Mouse (Mus musculus): ENCODE measurements around the gene Prkce. TPM values are rescaled to one million over a fixed set of nuclear protein-coding genes. Genes with fewer than 3 reads are reported as not detected.
"Not testable (repeated sequence)": the region's sequence is repeated elsewhere in the genome, so short reads cannot be mapped to it uniquely, and the experiment has no call there.

Prkce gene
- polyA plus RNA-seq, 1 experiment from 2014 or later, result 5.0 TPM

DNA sequence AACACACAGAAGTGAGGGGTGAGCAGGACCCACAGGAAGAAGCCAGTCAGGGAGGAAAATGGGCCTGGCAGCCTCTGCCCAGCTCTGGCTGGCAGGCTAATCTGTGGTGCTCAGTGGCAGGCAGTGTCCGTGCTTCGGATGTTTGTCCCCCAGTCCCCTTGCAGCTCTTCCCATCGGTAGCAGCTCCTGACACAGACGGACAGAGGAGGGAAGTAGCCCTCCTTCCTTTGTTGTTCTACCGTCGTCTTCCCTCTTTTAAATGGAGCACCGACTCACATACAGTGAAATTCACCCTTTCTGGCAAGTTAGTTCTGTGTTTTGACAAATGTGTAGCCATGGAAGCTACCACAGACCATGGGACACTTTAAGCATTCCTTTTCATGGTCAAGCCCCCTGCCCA is 299.3 kb downstream of the Prkce start:
- Histone ChIP-seq H3K27me3 (replicated peaks; ENCODE audit: control insufficient read depth, insufficient read depth, low read length) (no peaks in the 10 kb centered on the region), H3K4me3 (ENCODE audit: low read length) (no peak overlapping the region), H3K4me1 (ENCODE audit: control insufficient read depth, insufficient read depth, low read length) (peaks cover 20% of the 10 kb centered on the region), H3K36me3 (ENCODE audit: control insufficient read depth, insufficient read depth, low read length) (no peaks in the 10 kb centered on the region), H3K9ac (ENCODE audit: low read depth, low read length) (no peak overlapping the region), H3K4me2 (ENCODE audit: low read depth, low read length) (no peak overlapping the region; the same call in 1 of the 2 replicates), H3K27ac (ENCODE audit: low read length) (0 out of 2 replicates have a peak overlapping the region, but pooled peaks have one; percentile 23), H3K9me3 (ENCODE audit: control insufficient read depth, low read length) (no peaks in the 10 kb centered on the region)
- 48% methylated on average over 7 of the region's 7 CpGs for WGBS
- no peak for ATAC-seq

GRCm38 (mm10) chr17:86467291-86467898 is 299.8 kb downstream of the Prkce start:
- H3K36me3 ChIP-seq (ENCODE audit: control insufficient read depth, insufficient read depth, low read length), result no peaks in the 10 kb centered on the region
- no peak overlapping the region for H3K4me2 ChIP-seq (ENCODE audit: low read depth, low read length)
- H3K4me3 ChIP-seq (ENCODE audit: low read length), result no peak overlapping the region
- H3K9ac ChIP-seq (ENCODE audit: low read depth, low read length), result no peak overlapping the region
- 47% methylated on average over 10 of the region's 10 CpGs for WGBS
- ATAC-seq, result no peak
- H3K27ac ChIP-seq (ENCODE audit: low read length), result no peak overlapping the region
- no peaks in the 10 kb centered on the region for H3K27me3 ChIP-seq (replicated peaks; ENCODE audit: control insufficient read depth, insufficient read depth, low read length)
- H3K9me3 ChIP-seq (ENCODE audit: control insufficient read depth, low read length), result no peaks in the 10 kb centered on the region
- peaks cover 20% of the 10 kb centered on the region for H3K4me1 ChIP-seq (ENCODE audit: control insufficient read depth, insufficient read depth, low read length)

DNA sequence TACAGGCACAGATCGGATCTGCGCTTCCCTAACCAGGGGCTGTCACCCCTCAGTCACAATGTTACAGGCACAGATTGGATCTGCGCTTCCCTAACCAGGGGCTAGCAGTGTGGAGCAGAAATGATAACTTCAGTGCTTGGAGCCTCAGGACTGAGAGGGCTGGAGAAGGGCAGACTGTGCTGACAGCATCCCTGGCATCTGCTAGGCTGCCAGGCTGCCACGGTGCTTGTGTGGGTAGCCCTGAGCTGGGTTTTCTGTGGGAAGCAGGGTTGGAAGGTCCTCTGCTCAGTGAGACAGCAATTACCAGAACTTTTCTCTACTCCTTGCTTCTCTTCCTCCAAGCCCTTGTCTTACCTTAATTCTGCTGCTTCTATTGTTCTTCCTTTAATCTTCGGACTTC is 300.4 kb downstream of the Prkce start:
- Histone ChIP-seq H3K36me3 (ENCODE audit: control insufficient read depth, insufficient read depth, low read length) (no peaks in the 10 kb centered on the region), H3K4me2 (ENCODE audit: low read depth, low read length) (no peak overlapping the region), H3K27me3 (replicated peaks; ENCODE audit: control insufficient read depth, insufficient read depth, low read length) (no peaks in the 10 kb centered on the region), H3K27ac (ENCODE audit: low read length) (no peak overlapping the region), H3K4me1 (ENCODE audit: control insufficient read depth, insufficient read depth, low read length) (peaks cover 20% of the 10 kb centered on the region), H3K4me3 (ENCODE audit: low read length) (no peak overlapping the region), H3K9ac (ENCODE audit: low read depth, low read length) (no peak overlapping the region), H3K9me3 (ENCODE audit: control insufficient read depth, low read length) (no peaks in the 10 kb centered on the region)
- WGBS, result 84% methylated on average over 5 of the region's 5 CpGs
- ATAC-seq, result no peak

DNA sequence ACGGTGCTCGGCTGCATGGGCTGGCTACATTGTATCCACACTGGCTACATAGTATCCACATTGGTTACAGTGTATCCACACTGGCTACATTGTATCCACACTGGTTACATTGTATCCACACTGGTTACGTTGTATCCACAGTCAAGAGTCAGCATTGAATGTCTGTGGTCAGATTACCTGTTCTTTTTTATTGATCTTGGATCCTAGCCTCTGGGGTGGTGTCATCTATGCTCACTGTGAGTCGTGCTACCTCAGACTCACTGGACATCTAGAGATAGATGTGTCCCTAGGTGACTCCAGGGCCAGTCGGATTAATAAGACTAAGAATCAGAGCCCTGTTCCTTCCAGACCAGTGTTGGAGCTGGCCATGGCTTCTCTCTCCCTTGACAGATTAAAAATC is 302.6 kb downstream of the Prkce start:
- Histone ChIP-seq H3K4me3 (ENCODE audit: low read length) (no peak overlapping the region), H3K9me3 (ENCODE audit: control insufficient read depth, low read length) (no peaks in the 10 kb centered on the region), H3K4me1 (ENCODE audit: control insufficient read depth, insufficient read depth, low read length) (peaks cover 11% of the 10 kb centered on the region), H3K9ac (ENCODE audit: low read depth, low read length) (no peak overlapping the region), H3K36me3 (ENCODE audit: control insufficient read depth, insufficient read depth, low read length) (no peaks in the 10 kb centered on the region), H3K27ac (ENCODE audit: low read length) (no peak overlapping the region), H3K4me2 (ENCODE audit: low read depth, low read length) (no peak overlapping the region), H3K27me3 (replicated peaks; ENCODE audit: control insufficient read depth, insufficient read depth, low read length) (no peaks in the 10 kb centered on the region)
- no peak for ATAC-seq
- 84% methylated on average over 5 of the region's 5 CpGs for WGBS

DNA sequence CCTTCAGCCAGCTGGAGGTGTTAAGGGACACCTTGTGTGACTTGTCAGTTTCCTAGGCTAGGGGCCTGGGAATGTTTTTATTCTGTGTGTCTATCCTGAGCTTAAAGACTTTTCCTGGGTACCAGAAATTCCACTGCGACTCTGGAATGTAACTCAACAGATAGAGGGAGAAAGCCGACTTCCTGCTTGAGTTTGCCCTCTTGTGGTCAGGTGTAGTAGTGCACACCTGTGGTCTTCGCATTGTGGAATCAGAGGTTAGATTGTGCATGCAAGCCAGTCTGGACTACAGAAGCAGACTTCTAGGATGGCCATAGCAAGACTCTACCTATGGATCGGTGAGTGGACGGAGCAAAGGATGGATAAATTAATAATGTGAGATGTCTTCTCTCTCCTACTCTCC is 304.1 kb downstream of the Prkce start:
- Histone ChIP-seq H3K9ac (ENCODE audit: low read depth, low read length) (no peak overlapping the region), H3K9me3 (ENCODE audit: control insufficient read depth, low read length) (no peaks in the 10 kb centered on the region), H3K4me3 (ENCODE audit: low read length) (no peak overlapping the region), H3K4me2 (ENCODE audit: low read depth, low read length) (no peak overlapping the region), H3K27me3 (replicated peaks; ENCODE audit: control insufficient read depth, insufficient read depth, low read length) (no peaks in the 10 kb centered on the region), H3K27ac (ENCODE audit: low read length) (no peak overlapping the region), H3K4me1 (ENCODE audit: control insufficient read depth, insufficient read depth, low read length) (peaks cover 7% of the 10 kb centered on the region), H3K36me3 (ENCODE audit: control insufficient read depth, insufficient read depth, low read length) (no peaks in the 10 kb centered on the region)
- 35% methylated on average over 5 of the region's 5 CpGs for WGBS
- peak; percentile 31; the same call in 1 of the 2 replicates for ATAC-seq

DNA sequence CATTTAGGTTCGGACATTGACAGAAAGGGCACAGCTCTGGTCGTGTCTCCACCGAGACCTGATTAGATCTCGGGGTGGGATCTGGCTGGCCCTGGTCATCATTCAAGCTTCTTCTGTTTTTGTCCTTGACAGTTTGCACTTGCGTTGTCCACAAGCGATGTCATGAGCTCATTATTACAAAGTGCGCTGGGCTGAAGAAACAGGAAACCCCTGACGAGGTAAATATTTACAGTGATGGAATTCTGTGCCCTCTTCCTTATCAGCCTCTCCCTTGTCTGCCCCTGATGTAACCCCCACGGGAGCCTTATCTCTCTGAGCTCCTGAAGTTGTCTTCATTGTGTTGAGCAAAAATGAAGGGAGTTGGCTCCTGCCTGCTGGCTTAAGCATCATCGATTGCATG is 309.1 kb downstream of the Prkce start:
- no peaks in the 10 kb centered on the region for H3K4me1 ChIP-seq (ENCODE audit: control insufficient read depth, insufficient read depth, low read length)
- no peak overlapping the region for H3K27ac ChIP-seq (ENCODE audit: low read length)
- ATAC-seq, result no peak
- no peak overlapping the region for H3K4me3 ChIP-seq (ENCODE audit: low read length)
- H3K9me3 ChIP-seq (ENCODE audit: control insufficient read depth, low read length), result no peaks in the 10 kb centered on the region
- no peak overlapping the region for H3K9ac ChIP-seq (ENCODE audit: low read depth, low read length)
- no peaks in the 10 kb centered on the region for H3K27me3 ChIP-seq (replicated peaks; ENCODE audit: control insufficient read depth, insufficient read depth, low read length)
- H3K36me3 ChIP-seq (ENCODE audit: control insufficient read depth, insufficient read depth, low read length), result no peaks in the 10 kb centered on the region
- H3K4me2 ChIP-seq (ENCODE audit: low read depth, low read length), result no peak overlapping the region
- WGBS, result 50% methylated on average over 10 of the region's 10 CpGs

DNA sequence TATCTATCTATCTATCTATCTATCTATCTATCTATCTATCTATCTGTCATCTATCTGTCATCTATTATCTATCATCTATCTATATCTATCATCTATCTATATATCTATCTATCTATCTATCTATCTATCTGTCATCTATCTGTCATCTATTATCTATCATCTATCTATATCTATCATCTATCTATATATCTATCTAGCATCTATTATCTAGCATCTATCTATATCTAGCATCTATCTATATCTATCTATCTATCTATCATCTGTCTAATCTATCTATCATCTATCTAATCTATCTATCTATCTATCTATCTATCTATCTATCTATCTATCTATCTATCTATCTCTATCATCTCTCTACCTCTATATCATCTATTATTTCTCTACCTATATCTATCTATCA is 309.8 kb downstream of the Prkce start:
- H3K9ac ChIP-seq (ENCODE audit: low read depth, low read length); H3K36me3 ChIP-seq (ENCODE audit: control insufficient read depth, insufficient read depth, low read length); H3K27ac ChIP-seq (ENCODE audit: low read length); H3K4me3 ChIP-seq (ENCODE audit: low read length); H3K9me3 ChIP-seq (ENCODE audit: control insufficient read depth, low read length); H3K4me2 ChIP-seq (ENCODE audit: low read depth, low read length); ATAC-seq; H3K27me3 ChIP-seq (replicated peaks; ENCODE audit: control insufficient read depth, insufficient read depth, low read length); H3K4me1 ChIP-seq (ENCODE audit: control insufficient read depth, insufficient read depth, low read length): not testable (repeated sequence)

DNA sequence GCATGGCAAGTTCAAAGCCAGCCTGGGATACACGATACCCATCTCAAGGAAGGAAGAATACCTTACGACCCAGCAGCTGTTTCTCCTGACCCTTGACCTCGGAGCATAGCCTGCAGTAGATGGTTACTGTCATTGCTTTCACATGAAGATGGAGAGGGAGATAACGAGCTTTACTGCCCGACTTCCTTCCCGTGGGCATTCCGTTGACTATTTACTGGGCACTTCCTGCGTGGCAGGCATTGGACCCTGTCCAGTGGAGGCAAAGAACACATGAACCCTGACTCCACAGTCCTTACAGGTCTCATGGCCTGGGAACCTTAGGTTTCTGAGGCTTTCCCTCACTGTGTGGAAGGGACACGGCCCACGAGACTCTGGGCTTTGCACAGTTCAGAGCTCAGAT is 311.8 kb downstream of the Prkce start:
- ATAC-seq, result no peak
- Histone ChIP-seq H3K4me2 (ENCODE audit: low read depth, low read length) (no peak overlapping the region), H3K27ac (ENCODE audit: low read length) (no peak overlapping the region), H3K9me3 (ENCODE audit: control insufficient read depth, low read length) (no peaks in the 10 kb centered on the region), H3K27me3 (replicated peaks; ENCODE audit: control insufficient read depth, insufficient read depth, low read length) (no peaks in the 10 kb centered on the region), H3K36me3 (ENCODE audit: control insufficient read depth, insufficient read depth, low read length) (no peaks in the 10 kb centered on the region), H3K4me1 (ENCODE audit: control insufficient read depth, insufficient read depth, low read length) (no peaks in the 10 kb centered on the region), H3K9ac (ENCODE audit: low read depth, low read length) (no peak overlapping the region), H3K4me3 (ENCODE audit: low read length) (no peak overlapping the region)
- WGBS, result 75% methylated on average over 10 of the region's 10 CpGs

GRCm38 (mm10) chr17:86482675-86483074 is 315.1 kb downstream of the Prkce start:
- Histone ChIP-seq H3K27me3 (replicated peaks; ENCODE audit: control insufficient read depth, insufficient read depth, low read length) (no peaks in the 10 kb centered on the region), H3K27ac (ENCODE audit: low read length) (no peak overlapping the region), H3K9me3 (ENCODE audit: control insufficient read depth, low read length) (no peaks in the 10 kb centered on the region), H3K4me2 (ENCODE audit: low read depth, low read length) (no peak overlapping the region), H3K36me3 (ENCODE audit: control insufficient read depth, insufficient read depth, low read length) (no peaks in the 10 kb centered on the region), H3K9ac (ENCODE audit: low read depth, low read length) (no peak overlapping the region), H3K4me3 (ENCODE audit: low read length) (no peak overlapping the region), H3K4me1 (ENCODE audit: control insufficient read depth, insufficient read depth, low read length) (no peaks in the 10 kb centered on the region)
- no peak for ATAC-seq
- WGBS, result 92% methylated on average over 10 of the region's 10 CpGs

DNA sequence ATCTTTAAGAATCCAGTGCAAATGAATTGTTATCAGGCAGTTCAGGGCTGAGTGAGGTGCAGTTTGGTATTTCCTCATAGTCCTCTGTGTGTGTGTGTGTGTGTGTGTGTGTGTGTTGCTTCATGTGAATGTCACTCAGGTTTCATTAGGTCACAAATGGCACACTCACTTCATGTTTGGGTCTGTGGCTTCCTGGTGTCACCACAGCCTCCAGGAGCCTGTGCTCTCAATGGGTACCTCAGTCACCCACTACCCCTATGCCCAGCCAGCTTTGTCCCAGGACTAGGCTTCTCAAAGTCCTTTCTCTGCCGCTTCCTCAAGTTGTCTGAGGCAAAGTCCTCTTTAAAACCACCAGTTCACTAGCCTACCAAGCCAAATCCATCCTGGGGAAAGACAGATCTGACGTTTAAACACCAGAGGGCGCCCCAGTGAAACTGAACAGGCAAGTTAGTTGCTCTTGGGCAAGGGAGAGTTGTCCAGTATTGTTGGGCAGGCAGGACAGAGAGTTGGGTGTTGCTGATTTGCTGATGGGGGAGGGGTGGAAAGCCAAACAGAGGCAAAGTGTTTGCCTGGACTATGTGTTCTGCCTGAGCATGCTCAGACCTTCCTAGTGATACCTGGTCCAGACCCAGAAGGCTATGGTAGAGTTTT is 316.6 kb downstream of the Prkce start:
- H3K9me3 ChIP-seq (ENCODE audit: control insufficient read depth, low read length), result no peaks in the 10 kb centered on the region
- H3K4me1 ChIP-seq (ENCODE audit: control insufficient read depth, insufficient read depth, low read length), result no peaks in the 10 kb centered on the region
- H3K9ac ChIP-seq (ENCODE audit: low read depth, low read length), result no peak overlapping the region
- H3K4me3 ChIP-seq (ENCODE audit: low read length), result no peak overlapping the region
- no peaks in the 10 kb centered on the region for H3K36me3 ChIP-seq (ENCODE audit: control insufficient read depth, insufficient read depth, low read length)
- no peaks in the 10 kb centered on the region for H3K27me3 ChIP-seq (replicated peaks; ENCODE audit: control insufficient read depth, insufficient read depth, low read length)
- WGBS, result 11% methylated on average over 3 of the region's 3 CpGs
- no peak overlapping the region for H3K4me2 ChIP-seq (ENCODE audit: low read depth, low read length)
- no peak overlapping the region for H3K27ac ChIP-seq (ENCODE audit: low read length)
- peak; percentile 52 for ATAC-seq
